Mouse (Mus musculus) erythroblast, adult 5-6 weeks (primary cell): Measurements from ENCODE around the gene Rhd. TPM values are rescaled to one million over a fixed set of nuclear protein-coding genes. Genes with fewer than 3 reads are reported as not detected.
"Not testable (repeated sequence)": the region's sequence is repeated elsewhere in the genome, so short reads cannot be mapped to it uniquely, and the experiment has no call there.

ENCODE experiments used
- ATAC-seq: replicated peaks from 2 replicates; pipeline ENCODE4 v1.8.0; 2016; ENCODE audit warnings: moderate number of reproducible peaks, mild to moderate bottlenecking, moderate TSS enrichment, inconsistent platforms; ENCODE audit not compliant: poor library complexity, low FRiP score, severe bottlenecking
- total RNA-seq, 2 experiments: library from RNA; stranded (forward) in 1 of 2; stranded (reverse) in 1 of 2; fragments of 150-400 nt in 1 of 2; fragments of 200-764, 138-1000 nt in 1 of 2; gene quantifications; 2 replicates each; pipeline versions ENCODE4 v1.2.3 to v1.2.4; 2015 to 2017; ENCODE audit warnings: low replicate concordance in 2 of 2

The Rhd gene
- total RNA-seq, 2 experiments from 2014 or later, result 408 to 839 TPM

- ATAC-seq, result no peak
Observed at GRCm38 (mm10) chr4:134892096-134892495, 27.8 kb downstream of the Rhd start.

GRCm38 (mm10) chr4:134897256-134897655, 32.9 kb downstream of the Rhd start:
- peak; percentile 17 for ATAC-seq

DNA sequence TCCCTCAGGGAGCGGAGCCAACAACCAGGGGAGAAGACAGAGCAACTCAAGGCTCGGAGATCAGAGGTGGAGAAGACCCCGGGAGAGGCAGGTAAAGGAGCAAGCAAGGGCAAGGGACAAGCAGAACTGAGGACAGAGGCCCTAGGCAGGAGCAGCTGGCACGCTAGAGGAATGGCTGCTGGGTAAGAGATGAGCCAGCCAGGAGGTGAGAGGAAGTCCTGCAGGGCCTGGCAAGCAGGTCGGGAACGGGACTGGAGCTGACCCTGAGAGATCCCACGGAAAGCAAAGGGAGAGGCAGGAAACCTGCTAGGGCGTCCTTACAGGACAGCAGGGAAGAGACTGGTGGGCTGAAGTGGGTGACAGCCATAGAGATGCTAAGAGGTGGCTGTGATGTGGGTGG, 36.8 kb downstream of the Rhd start:
- no peak for ATAC-seq

DNA sequence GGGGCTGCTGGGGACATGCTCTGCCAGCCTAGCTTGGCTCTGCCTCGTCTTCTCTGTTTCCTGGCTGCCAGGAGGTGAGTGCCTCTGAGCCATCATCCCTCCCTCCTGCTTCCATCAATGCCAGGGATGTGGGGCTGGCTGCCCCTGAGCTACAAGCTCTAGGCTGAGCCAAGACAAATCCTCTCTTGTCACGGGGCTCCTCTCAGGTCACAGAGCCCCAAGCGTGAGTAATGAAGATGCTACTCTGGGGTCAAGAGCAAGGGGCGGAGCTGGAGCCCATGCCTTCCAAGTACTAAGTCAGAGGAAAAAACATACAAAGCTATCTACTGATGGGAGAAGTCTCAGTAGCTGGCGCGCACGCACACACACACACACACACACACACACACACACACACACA, 38.7 kb downstream of the Rhd start:
- no peak for ATAC-seq

DNA sequence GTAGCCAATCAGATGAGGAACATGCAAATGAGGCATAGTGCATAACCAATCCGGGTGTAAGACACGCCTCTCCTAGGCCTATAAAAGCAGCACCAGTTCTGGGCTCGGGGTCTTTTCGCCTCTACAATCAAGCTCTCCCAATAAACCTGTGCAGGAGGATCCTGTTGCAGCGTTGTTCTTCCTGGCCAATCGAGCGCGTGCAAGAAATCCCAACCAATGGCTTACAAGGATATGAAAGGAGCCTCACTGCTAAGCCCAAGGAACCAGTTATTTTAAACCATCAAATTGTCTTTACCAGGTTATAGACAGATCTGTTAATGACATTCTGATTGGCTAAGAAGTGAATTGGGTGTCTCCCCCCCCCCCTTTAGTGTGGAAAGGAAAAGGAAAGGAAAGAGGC, 47.1 kb downstream of the Rhd start:
- ATAC-seq, result not testable (repeated sequence)

- ATAC-seq, result peak; percentile 48
Observed at GRCm38 (mm10) chr4:134913413-134913812, 49.1 kb downstream of the Rhd start.

- ATAC-seq, result peak; percentile 52
Observed at GRCm38 (mm10) chr4:134914122-134914863, 50.0 kb downstream of the Rhd start.

GRCm38 (mm10) chr4:134914864-134915209, 50.5 kb downstream of the Rhd start, which contains the start of gene Tmem50a:
Gene Tmem50a (minus strand): TSS chr4:134915024.
- ATAC-seq, result peak; percentile 88

DNA sequence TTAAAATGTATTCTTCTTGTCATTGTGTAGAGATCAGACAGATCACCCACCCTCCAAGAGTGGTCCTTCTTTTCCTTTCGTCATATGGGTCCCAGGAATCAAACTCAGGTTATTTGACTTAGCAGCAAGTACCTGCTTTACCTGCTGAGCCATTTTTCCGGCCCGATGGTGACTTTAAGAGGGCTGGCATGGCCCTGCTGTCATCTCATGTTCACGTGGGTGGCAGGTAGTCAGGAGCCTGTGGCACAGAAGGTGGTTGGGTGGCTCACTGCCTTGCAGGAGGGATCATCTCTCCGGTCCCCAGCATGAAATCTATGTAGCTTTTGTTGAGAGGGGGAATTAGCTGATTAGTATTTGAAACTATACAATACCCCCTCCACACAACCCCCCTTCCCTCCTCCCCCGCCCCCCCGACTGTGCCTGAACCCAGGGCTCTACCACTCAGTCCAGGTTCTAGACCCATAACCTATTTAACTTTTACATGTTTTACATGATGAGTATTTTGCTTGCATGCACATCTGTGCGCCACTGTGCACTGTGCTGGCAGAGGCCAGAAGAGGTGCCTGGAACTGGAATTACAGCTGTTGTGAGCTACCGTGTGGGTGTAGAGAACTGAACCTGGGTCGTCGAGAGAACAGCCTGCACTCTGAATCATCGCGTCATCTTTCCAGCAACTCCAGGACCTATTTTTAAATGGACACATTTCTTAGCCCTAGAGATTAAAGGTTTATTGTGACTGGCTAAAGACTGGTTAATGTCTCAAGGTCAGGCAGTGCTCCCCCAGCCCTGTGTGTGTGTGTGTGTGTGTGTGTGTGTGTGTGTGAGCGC, 51.1 kb downstream of the Rhd start:
- ATAC-seq, result peak; percentile 11

DNA sequence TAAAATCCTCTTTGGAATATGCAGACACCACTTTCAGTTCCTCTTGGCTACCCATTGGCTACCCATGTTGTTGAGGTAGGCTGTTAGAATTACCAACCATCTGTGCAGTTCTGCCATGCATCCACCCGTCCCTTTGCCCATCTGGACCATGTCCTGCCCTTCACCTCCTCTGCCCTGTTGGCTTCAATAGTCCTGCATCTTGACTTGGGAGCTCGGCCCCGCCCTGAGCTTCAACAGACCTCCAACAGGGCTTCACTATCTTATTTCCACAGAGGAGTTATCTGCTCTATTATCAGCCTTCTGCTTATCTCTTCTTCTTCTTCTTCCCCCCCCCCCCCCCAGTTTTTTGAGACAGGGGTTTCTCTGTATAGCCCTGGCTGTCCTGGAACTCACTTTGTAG, 52.9 kb downstream of the Rhd start:
- no peak for ATAC-seq

DNA sequence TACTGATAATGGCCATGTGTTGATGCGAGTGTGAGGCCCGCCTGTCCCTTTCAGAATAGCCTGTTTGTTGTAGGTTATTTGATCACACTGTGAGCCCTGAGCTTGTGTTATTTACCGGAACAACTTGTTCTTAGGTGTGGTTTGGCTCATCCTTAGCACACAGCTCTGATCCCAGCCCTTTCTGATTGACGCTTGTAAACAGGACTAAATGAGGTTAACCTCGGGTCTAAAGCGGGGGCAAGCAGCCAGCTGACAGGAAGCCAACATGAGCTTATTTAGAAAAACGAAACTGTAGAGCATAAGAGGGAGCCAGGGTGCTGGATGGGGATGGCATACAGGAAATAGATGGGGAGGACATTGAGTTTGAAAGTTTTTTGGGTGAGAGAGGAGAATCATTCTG, 54.0 kb downstream of the Rhd start:
- no peak for ATAC-seq

DNA sequence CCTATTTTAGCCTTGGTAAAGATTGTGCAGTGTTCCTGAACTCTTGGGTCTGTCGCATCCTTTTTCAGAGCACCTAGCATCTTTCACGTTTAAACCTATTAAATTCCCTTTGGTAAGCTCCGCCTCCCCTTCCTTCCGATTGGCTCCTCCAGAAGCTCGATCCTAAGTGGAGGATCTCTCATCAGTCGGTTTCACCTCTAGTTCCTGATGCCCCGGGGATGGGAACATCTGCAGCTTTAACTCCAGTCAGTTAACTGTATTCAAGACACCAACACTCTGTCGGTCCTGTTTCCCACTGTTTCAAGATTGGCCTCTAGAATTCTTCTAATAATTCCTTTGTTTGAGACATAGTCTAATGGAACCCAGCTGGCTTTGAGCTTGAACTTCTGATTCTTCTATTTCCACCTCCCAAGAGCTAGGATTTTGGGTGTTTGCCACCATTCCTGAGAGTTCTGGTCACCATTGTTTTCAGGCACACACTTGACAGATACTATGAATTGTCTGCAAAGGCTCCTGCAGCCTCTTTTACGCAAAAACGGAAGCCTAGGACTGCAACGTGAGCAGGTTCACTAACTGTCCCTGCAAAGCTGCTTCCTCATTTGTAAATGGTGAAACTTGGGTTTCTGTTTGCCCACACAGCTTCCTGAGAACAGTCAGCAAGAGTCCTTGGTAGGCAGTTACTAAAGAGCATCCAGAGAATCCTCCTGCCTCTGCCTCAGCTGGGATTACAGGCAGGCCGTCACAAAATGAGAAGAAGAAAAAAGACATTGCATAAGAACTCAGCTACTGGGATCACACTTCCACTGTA, 55.6 kb downstream of the Rhd start:
- peak; percentile 47 for ATAC-seq

GRCm38 (mm10) chr4:134920631-134921030, 56.3 kb downstream of the Rhd start:
- ATAC-seq, result no peak

- no peak for ATAC-seq
Observed at GRCm38 (mm10) chr4:134921703-134922102, 57.4 kb downstream of the Rhd start.

- ATAC-seq, result no peak
Observed at GRCm38 (mm10) chr4:134922111-134922924, 58.0 kb downstream of the Rhd start.

DNA sequence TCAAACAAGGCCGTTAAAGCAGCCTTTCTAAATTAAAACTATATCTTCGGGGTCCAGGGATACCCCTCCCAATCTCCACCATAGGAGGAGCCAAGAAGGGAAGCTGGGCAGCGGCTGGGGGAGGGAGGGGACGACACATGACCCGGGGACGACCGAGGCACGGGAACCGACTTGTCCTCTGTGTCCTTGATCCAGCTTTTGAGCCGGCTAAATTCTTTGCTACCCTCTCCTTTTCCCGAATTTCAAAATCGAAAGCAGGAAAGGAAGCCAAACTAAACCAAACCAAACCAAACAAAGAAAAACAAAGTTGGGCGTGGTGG, 58.5 kb downstream of the Rhd start:
- ATAC-seq, result peak; percentile 50

GRCm38 (mm10) chr4:134923258-134924018, 59.1 kb downstream of the Rhd start, which contains the start of gene Rsrp1:
Gene Rsrp1 (plus strand): TSS chr4:134923592.
- ATAC-seq, result peak; percentile 81

DNA sequence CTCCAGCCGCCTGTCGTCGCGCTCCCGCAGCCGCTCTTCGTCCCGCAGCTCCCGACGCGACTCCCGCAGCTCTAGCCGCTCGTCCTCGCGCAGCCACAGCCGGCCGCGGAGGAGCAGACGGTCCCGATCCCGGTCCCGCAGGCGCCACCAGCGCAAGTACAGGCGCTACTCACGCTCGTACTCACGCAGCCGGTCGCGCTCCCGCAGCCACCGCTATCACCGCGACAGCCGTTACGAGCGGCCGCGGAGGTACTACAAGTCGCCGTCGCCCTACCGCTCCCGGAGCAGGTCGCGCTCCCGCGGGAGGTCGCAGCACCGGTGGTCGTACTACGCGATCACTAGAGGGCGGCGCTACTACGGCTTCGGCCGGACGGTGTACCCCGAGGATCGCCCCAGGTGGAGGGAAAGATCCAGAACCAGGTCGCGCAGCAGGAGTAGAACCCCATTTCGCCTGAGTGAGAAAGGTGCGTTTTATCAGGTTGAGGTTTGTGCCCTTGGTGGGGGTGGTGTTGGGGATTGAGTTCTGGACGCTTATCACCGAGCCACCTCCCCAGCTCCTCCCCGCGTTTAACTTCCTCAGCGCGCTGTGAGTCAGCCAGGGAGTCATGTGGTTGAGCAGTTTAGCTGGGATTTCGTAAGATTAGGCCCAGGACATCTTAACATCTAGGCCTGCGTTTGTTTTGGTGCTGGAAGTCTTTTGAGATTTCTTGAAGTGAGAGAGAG, 59.8 kb downstream of the Rhd start:
- ATAC-seq, result peak; percentile 65
